Mouse (Mus musculus) CD4-positive, CD25-positive, alpha-beta regulatory T cell, adult 2 months (primary cell): ENCODE measurements at regions not wholly inside any gene's neighbourhood (a gene's known extent, or its start where the extent isn't known, plus 50 kb on each side); places are given as distances from the start of the nearest gene placed in this dataset.

Experiments
- DNase-seq: peaks from one replicate; pipeline ENCODE4 v3.0.0-alpha.2; 2012; ENCODE audit warnings: low read depth, low spot score

GRCm38 (mm10) chr17:79282771-79283170 is 72.1 kb downstream of the Cdc42ep3 start:
- DNase-seq: no peak

DNA sequence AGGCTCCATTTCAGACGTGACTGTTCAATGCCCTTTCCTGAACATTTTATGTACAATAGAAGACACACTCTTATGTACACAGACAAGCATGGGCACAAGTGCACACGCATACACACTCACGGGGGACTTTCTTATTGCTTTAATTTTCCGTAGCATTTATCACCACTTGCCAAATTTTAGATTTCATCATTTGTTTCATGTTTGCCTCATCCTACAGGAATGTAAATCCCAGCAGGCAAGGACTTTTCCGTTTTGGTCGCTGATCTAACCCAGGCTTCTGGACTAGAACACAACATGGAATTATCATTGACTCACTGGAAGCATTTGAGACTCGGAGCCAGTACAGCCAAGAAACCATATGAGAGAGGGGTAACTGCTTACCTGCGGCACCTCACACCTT is 81.3 kb downstream of the Cdc42ep3 start:
- no peak for DNase-seq

DNA sequence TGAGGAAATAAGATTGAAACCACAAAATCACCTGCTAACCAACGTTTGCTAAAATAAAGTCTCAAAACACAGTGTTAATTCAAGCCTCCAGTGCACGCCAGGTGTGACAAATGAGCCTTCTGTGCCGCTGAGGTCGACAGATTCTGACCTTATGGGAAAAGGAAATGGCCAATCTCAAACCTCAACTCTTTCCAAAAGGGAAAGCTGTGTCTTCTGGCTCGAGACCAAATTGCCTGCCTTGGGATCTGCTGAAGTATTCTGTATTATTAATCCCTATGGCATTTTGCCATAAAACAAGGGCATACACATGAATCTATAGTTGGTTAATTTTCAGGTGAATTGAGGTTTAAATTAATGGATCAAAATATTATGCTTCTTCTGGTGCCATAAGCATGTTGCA is 95.2 kb downstream of the Cdc42ep3 start:
- no peak for DNase-seq

- no peak for DNase-seq
Measured at GRCm38 (mm10) chr17:79246962-79247902, 107.7 kb downstream of the Cdc42ep3 start.

DNA sequence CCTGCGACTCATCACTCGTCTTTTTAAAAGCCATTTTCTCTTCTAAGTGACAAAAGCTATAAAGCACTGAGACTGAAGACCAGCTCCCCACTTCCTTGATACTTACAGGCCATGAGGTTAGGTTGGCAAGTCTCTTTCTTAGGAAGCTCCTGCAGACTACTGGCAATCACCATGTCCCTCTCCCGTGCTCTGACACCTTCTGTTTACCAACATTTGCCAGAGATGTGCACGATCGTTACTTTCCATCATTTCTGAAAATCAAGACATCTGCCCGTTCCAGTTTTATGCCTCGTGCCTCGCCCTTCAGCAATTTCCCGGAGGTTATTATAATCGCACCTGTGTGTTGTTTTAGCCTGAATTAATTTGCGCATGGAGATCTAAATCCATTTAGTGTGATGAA is 110.8 kb downstream of the Cdc42ep3 start:
- DNase-seq: no peak

- DNase-seq: no peak
Measured at GRCm38 (mm10) chr17:79243426-79243825, 111.5 kb downstream of the Cdc42ep3 start.

DNA sequence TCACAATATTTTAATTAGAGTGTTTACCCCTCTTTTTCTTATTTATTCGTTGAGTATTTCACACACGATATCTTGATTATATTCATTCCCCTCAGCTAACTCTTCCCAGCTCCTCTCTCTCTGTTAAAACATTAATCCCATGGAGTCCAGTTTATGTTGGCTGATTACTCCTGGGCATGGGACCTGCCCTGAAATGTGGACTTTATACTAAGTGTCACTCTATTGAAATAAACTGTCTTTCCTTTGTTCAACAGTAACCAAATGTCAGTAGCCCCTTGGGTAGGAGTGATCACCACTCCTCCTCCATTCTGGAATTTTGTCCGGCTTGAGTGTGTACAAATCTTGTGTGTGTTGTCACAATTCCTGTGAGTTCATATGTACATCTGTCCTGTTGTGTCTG is 113.4 kb downstream of the Cdc42ep3 start:
- no peak for DNase-seq

- no peak for DNase-seq
Measured at GRCm38 (mm10) chr17:79236244-79236781, 118.6 kb downstream of the Cdc42ep3 start.

- DNase-seq: no peak
Measured at GRCm38 (mm10) chr17:79230653-79231489, 124.0 kb downstream of the Cdc42ep3 start.

DNA sequence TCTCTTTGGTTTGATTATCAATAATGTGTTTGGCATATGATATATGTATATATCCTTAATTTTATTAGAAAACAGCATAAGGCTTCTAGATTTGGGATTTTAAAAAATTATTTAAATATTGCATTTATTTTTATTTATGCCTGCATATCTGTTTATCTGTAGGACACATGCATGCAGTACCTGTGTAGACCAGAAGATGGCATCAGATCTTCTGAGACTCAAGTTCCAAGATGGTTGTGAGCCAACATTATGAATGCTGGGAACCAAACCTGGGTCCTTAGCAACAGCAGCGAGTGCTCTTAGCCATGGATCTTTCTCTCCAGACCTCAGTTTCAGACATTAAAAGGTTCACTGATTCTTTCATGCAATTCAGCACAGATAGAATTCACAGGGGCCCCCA is 148.3 kb downstream of the Cdc42ep3 start:
- DNase-seq: peak; percentile 52

DNA sequence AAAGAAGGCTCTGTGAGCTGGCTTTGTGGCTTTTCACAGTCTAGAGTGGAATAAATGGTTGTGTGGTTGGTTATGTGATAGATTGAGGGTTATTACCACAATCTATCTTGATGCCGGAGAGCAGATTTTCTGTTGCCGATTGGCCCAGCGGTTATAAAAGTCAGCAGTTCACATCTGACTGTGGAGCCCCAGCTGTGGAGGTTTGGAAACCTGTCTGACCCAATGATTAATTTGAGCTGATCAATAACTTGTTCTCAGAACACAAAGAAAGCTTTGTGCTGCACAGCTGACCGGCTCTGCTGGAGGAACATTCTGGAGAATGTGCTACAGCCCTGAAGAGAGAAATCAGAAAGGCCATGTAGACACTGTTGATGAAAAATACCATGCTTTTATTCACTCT is 148.8 kb downstream of the Cdc42ep3 start:
- no peak for DNase-seq

- DNase-seq: no peak
Measured at GRCm38 (mm10) chr17:79199814-79200491, 148.2 kb downstream of the Qpct start.

DNA sequence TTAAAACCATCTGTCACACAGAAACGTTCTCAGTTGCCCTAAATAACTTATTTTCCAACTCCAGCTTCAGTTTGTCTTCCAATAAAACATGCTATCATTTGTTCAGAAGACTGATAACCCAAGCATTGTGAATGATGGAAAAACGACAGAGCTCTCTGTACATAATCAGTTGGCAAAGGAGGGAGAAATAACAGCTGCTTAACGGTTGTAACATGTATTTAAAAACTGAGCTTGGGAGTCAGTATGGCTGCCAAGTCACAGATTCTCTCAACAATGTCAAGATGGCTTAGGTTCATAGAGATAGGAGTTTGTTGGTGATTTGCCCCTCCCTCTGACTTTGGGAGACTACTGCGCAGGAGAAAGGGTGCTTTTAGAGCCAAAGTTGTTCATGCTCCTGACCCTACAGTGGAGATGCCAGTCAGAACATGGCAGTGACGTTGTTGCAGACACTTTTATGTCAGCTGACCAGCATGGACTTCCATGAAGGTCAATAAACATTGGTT is 140.2 kb downstream of the Qpct start:
- DNase-seq: no peak

- no peak for DNase-seq
Measured at GRCm38 (mm10) chr17:79188282-79188681, 136.6 kb downstream of the Qpct start.

- no peak for DNase-seq
Measured at GRCm38 (mm10) chr17:79180277-79181130, 128.8 kb downstream of the Qpct start.

- no peak for DNase-seq
Measured at GRCm38 (mm10) chr17:79177259-79177658, 125.6 kb downstream of the Qpct start.

DNA sequence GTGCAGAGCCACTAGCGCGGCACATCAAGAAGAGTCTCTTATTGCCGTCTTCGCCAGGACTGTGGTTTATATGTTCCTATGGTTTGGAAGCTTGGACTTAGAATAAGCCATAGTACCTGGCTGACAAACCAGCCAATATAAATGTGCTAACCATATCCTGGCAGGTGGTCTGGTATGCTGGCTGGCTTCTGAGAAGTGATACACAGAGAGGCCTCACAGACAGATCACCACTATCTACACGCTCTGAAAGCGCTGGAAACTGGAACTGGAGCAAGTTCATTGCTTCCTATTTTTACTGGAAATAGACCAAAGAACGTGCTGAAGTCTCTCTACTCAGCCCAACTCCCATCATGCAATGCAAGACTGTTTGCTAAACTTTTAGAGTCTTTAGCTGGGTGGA is 124.7 kb downstream of the Qpct start:
- DNase-seq: no peak

- no peak for DNase-seq
Measured at GRCm38 (mm10) chr17:79175381-79175780, 123.7 kb downstream of the Qpct start.

GRCm38 (mm10) chr17:79172328-79172727 is 120.6 kb downstream of the Qpct start:
- DNase-seq: no peak

DNA sequence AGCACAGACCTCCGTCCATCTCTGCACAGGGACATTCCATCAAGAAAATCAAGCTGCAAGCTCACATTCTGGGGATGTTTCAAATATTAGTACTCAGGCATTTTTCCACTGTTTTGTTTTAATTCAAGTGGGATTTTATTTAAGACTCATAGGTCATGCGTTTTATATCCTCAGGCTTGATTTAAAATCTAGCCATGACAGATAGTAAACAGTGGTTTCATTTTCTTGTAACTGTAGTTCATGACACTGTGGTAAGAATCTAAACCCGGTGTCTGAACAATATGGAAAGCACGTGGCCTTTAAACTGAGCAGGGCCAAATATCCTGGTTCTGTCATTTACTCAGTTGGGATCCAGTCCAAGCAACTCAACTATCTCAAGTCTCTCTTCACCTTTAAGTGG is 119.0 kb downstream of the Qpct start:
- no peak for DNase-seq

DNA sequence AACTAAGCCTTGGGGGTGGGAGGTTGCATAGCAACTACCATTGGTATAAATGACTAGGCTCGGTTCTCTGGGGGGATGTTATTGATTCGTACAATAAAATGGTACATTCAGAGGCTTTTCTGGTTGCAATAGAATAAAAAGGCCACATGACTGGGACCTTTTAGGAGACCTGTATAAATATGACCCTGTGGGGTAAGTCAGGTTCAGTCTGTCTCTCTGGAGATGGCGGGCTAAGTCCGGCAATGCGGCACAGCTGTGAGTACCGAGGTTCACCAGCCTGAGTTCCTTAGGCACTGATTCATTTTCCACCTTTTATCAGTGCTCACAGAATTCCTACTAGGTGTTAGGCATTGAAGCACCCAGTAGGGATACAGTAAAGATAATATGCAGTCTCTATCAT is 115.5 kb downstream of the Qpct start:
- no peak for DNase-seq
